8 mouse cellular contexts compared by ENCODE assay signal in genomic region chr2:11706746-11707065, GRCm38 (mm10). TPM values are rescaled to one million over a fixed set of nuclear protein-coding genes. Genes with fewer than 3 reads are reported as not detected.
A peak's percentile ranks its signal among the peaks of the same experiment; 100 is the strongest.
DNase-seq lines count a peak whose midpoint lies in the region; ATAC-seq lines count a peak whose summit lies in the region.

No protein-coding gene starts in this region.

- H3K27me3 ChIP-seq in intestine, embryonic 14.5 days (replicated peaks; ENCODE audit: control insufficient read depth, insufficient read depth, low read length), result peaks cover 26% of the 10 kb centered on the region
- peaks cover 17% of the 10 kb centered on the region for H3K27me3 ChIP-seq in neural tube, embryonic 12.5 days (replicated peaks)

- H3K4me1 ChIP-seq in intestine, embryonic 14.5 days (replicated peaks; ENCODE audit: control insufficient read depth, insufficient read depth, low read length), result peaks cover 7% of the 10 kb centered on the region
- peaks cover 11% of the 10 kb centered on the region for H3K4me1 ChIP-seq in neural tube, embryonic 12.5 days

- no peaks in the 10 kb centered on the region for H3K9me3 ChIP-seq in intestine, embryonic 14.5 days (ENCODE audit: control insufficient read depth, low read length)
- no peaks in the 10 kb centered on the region for H3K9me3 ChIP-seq in neural tube, embryonic 12.5 days

- peak; percentile 4 for DNase-seq in embryo, embryonic 11 days
- no peak for DNase-seq in embryo, embryonic 9.5 days (ENCODE audit: extremely low spot score)
- DNase-seq in right cerebral cortex, adult 2 months (ENCODE audit: low spot score in 2 of 2), result peak; percentile 29 to 35
- DNase-seq in right cerebral cortex, postnatal 14 days, result no peak
- no peak for DNase-seq in intestine, embryonic 14.5 days (ENCODE audit: low spot score)
- no peak for DNase-seq in urinary bladder, postnatal 36 days (ENCODE audit: low spot score in 2 of 2)
- no peak for DNase-seq in B cell, adult 2 months

- H3K36me3 ChIP-seq in intestine, embryonic 14.5 days (ENCODE audit: control insufficient read depth, insufficient read depth, low read length), result no peaks in the 10 kb centered on the region
- H3K36me3 ChIP-seq in neural tube, embryonic 12.5 days, result no peaks in the 10 kb centered on the region

- 0 out of 2 replicates have a peak overlapping the region, but pooled peaks have one; percentile 66 for H3K4me3 ChIP-seq in intestine, embryonic 14.5 days (ENCODE audit: low read depth, low read length)
- no peak overlapping the region for H3K4me3 ChIP-seq in neural tube, embryonic 12.5 days

- WGBS in intestine, embryonic 14.5 days, result 29% methylated on average over 6 of the region's 6 CpGs
- 41% methylated on average over 6 of the region's 6 CpGs for WGBS in neural tube, embryonic 12.5 days

- no peak overlapping the region for H3K9ac ChIP-seq in intestine, embryonic 14.5 days (ENCODE audit: low read length)
- H3K9ac ChIP-seq in neural tube, embryonic 12.5 days, result no peak overlapping the region

- no peak overlapping the region for H3K27ac ChIP-seq in intestine, embryonic 14.5 days (ENCODE audit: low read depth)
- no peak overlapping the region for H3K27ac ChIP-seq in neural tube, embryonic 12.5 days

- H3K4me2 ChIP-seq in intestine, embryonic 14.5 days (ENCODE audit: low read length), result peak overlapping the region; percentile 96
- peak overlapping the region; percentile 97 for H3K4me2 ChIP-seq in neural tube, embryonic 12.5 days (replicated peaks)

- ATAC-seq in intestine, embryonic 14.5 days (replicated peaks; ENCODE audit: low FRiP score, low TSS enrichment, low read depth), result no peak
- no peak for ATAC-seq in neural tube, embryonic 12.5 days (ENCODE audit: low FRiP score, low read depth)

RNA-seq across cellular contexts. Expression of gene Il15ra, which starts 1.6 kb away (rescaled TPM):
- 1.3 and 1.6 TPM in 2 replicates for polyA plus RNA-seq in intestine, embryonic 14.5 days (2014; fragmentation: Nextera tagmentation; extraction: Ambion mirVana)
- polyA plus RNA-seq in neural tube, embryonic 12.5 days (2016; fragmentation: Nextera tagmentation; extraction: Ambion mirVana), result 0.93 and 1.1 TPM in 2 replicates

Comparison
In these comparisons a context has a peak if more than half of its experiments do, and no peak if none do; other contexts are left out.
1. DNase-seq: peak in embryo, embryonic 11 days (single experiment) and right cerebral cortex, adult 2 months (2 of 2); none in embryo, embryonic 9.5 days (single experiment), right cerebral cortex, postnatal 14 days (single experiment), intestine, embryonic 14.5 days (single experiment), urinary bladder, postnatal 36 days (0 of 2) and B cell, adult 2 months (0 of 2).